Mouse (Mus musculus) lung, postnatal 0 days (tissue): ENCODE measurements at regions not wholly inside any gene's neighbourhood (a gene's known extent, or its start where the extent isn't known, plus 50 kb on each side); places are given as distances from the start of the nearest gene placed in this dataset.

Source experiments
- CTCF ChIP-seq: IDR thresholded peaks from 2 replicates; pipeline ENCODE4 v1.5.1; 2016; ENCODE audit warnings: antibody characterized with exemption, mild to moderate bottlenecking
- EP300 ChIP-seq: IDR thresholded peaks from 2 replicates; pipeline ENCODE4 v1.6.1; 2016; ENCODE audit warnings: antibody characterized with exemption, mild to moderate bottlenecking, control low read depth

- no peak for TF ChIP-seq CTCF
- TF ChIP-seq EP300, result no peak
Observed at GRCm38 (mm10) chr6:44850829-44851228, 208.3 kb upstream of the Cntnap2 start.
